Mouse (Mus musculus): ENCODE results near the gene Ect2. TPM values are rescaled to one million over a fixed set of nuclear protein-coding genes. Genes with fewer than 3 reads are reported as not detected.

Gene Ect2
- polyA plus RNA-seq, 1 experiment from 2014 or later, result 59.1 TPM

GRCm38 (mm10) chr3:27153191-27153671 is 447 bp downstream of the Ect2 start:
- H3K4me2 ChIP-seq (replicated peaks; ENCODE audit: low read depth, low read length), result peak overlapping the region; percentile 56
- WGBS, result under 1% methylated on average over 31 of the region's 31 CpGs
- H3K27me3 ChIP-seq (ENCODE audit: control insufficient read depth, insufficient read depth, low read length), result no peaks in the 10 kb centered on the region
- peak; percentile 63 for ATAC-seq (ENCODE audit: insufficient number of reproducible peaks, insufficient read depth, low FRiP score, low read depth)
- H3K36me3 ChIP-seq (ENCODE audit: control insufficient read depth, insufficient read depth, low read length), result peaks cover 6% of the 10 kb centered on the region; the same call in 1 of the 2 replicates
- peak overlapping the region; percentile 71 for H3K9ac ChIP-seq (replicated peaks; ENCODE audit: low read depth, low read length)
- peak overlapping the region; percentile 80 for H3K4me3 ChIP-seq (ENCODE audit: low read depth, low read length)
- H3K27ac ChIP-seq (ENCODE audit: low read length), result peak overlapping the region; percentile 68; the same call in 1 of the 2 replicates
- peaks cover 14% of the 10 kb centered on the region for H3K4me1 ChIP-seq (ENCODE audit: control insufficient read depth, insufficient read depth, low read length)
- no peaks in the 10 kb centered on the region for H3K9me3 ChIP-seq (ENCODE audit: control insufficient read depth, low read depth, low read length)

GRCm38 (mm10) chr3:27145733-27146132 is 7.9 kb downstream of the Ect2 start:
- ATAC-seq (ENCODE audit: insufficient number of reproducible peaks, insufficient read depth, low FRiP score, low read depth), result no peak
- WGBS, result 96% methylated on average over 7 of the region's 7 CpGs
- peaks cover 40% of the 10 kb centered on the region for H3K36me3 ChIP-seq (ENCODE audit: control insufficient read depth, insufficient read depth, low read length)

GRCm38 (mm10) chr3:27143570-27143969 is 10.1 kb downstream of the Ect2 start:
- Histone ChIP-seq H3K36me3 (ENCODE audit: control insufficient read depth, insufficient read depth, low read length) (peaks cover 47% of the 10 kb centered on the region), H3K27me3 (ENCODE audit: control insufficient read depth, insufficient read depth, low read length) (no peaks in the 10 kb centered on the region), H3K9me3 (ENCODE audit: control insufficient read depth, low read depth, low read length) (no peaks in the 10 kb centered on the region), H3K27ac (ENCODE audit: low read length) (no peak overlapping the region), H3K4me1 (ENCODE audit: control insufficient read depth, insufficient read depth, low read length) (no peaks in the 10 kb centered on the region), H3K9ac (replicated peaks; ENCODE audit: low read depth, low read length) (no peak overlapping the region), H3K4me3 (ENCODE audit: low read depth, low read length) (no peak overlapping the region), H3K4me2 (replicated peaks; ENCODE audit: low read depth, low read length) (no peak overlapping the region)
- ATAC-seq (ENCODE audit: insufficient number of reproducible peaks, insufficient read depth, low FRiP score, low read depth), result no peak
- 88% methylated on average over 7 of the region's 7 CpGs for WGBS

More at GRCm38 (mm10) chr3:27145733-27146132, 7.9 kb downstream of the Ect2 start:
- Histone ChIP-seq H3K4me3 (ENCODE audit: low read depth, low read length) (no peak overlapping the region), H3K27me3 (ENCODE audit: control insufficient read depth, insufficient read depth, low read length) (no peaks in the 10 kb centered on the region), H3K27ac (ENCODE audit: low read length) (no peak overlapping the region), H3K4me1 (ENCODE audit: control insufficient read depth, insufficient read depth, low read length) (no peaks in the 10 kb centered on the region), H3K9me3 (ENCODE audit: control insufficient read depth, low read depth, low read length) (no peaks in the 10 kb centered on the region), H3K4me2 (replicated peaks; ENCODE audit: low read depth, low read length) (no peak overlapping the region), H3K9ac (replicated peaks; ENCODE audit: low read depth, low read length) (no peak overlapping the region)

- H3K4me2 ChIP-seq (replicated peaks; ENCODE audit: low read depth, low read length), result no peak overlapping the region
- H3K27me3 ChIP-seq (ENCODE audit: control insufficient read depth, insufficient read depth, low read length), result no peaks in the 10 kb centered on the region
- H3K9ac ChIP-seq (replicated peaks; ENCODE audit: low read depth, low read length), result no peak overlapping the region
- H3K4me1 ChIP-seq (ENCODE audit: control insufficient read depth, insufficient read depth, low read length), result no peaks in the 10 kb centered on the region
- peaks cover 60% of the 10 kb centered on the region for H3K36me3 ChIP-seq (ENCODE audit: control insufficient read depth, insufficient read depth, low read length)
- WGBS, result 77% methylated on average over 8 of the region's 8 CpGs
- ATAC-seq (ENCODE audit: insufficient number of reproducible peaks, insufficient read depth, low FRiP score, low read depth), result no peak
- no peak overlapping the region for H3K27ac ChIP-seq (ENCODE audit: low read length)
- H3K4me3 ChIP-seq (ENCODE audit: low read depth, low read length), result no peak overlapping the region
- H3K9me3 ChIP-seq (ENCODE audit: control insufficient read depth, low read depth, low read length), result no peaks in the 10 kb centered on the region
These were observed 13.6 kb downstream of the Ect2 start for GRCm38 (mm10) chr3:27140101-27140500.

GRCm38 (mm10) chr3:27121864-27122450 is 31.7 kb downstream of the Ect2 start:
- Histone ChIP-seq H3K4me3 (ENCODE audit: low read depth, low read length) (no peak overlapping the region), H3K9me3 (ENCODE audit: control insufficient read depth, low read depth, low read length) (no peaks in the 10 kb centered on the region), H3K27ac (ENCODE audit: low read length) (no peak overlapping the region), H3K4me1 (ENCODE audit: control insufficient read depth, insufficient read depth, low read length) (no peaks in the 10 kb centered on the region), H3K36me3 (ENCODE audit: control insufficient read depth, insufficient read depth, low read length) (peaks cover 52% of the 10 kb centered on the region), H3K9ac (replicated peaks; ENCODE audit: low read depth, low read length) (no peak overlapping the region), H3K27me3 (ENCODE audit: control insufficient read depth, insufficient read depth, low read length) (no peaks in the 10 kb centered on the region), H3K4me2 (replicated peaks; ENCODE audit: low read depth, low read length) (no peak overlapping the region)
- WGBS, result 90% methylated on average over 9 of the region's 9 CpGs
- ATAC-seq (ENCODE audit: insufficient number of reproducible peaks, insufficient read depth, low FRiP score, low read depth), result no peak

- WGBS, result 83% methylated on average over 6 of the region's 6 CpGs
These were observed 32.7 kb downstream of the Ect2 start for GRCm38 (mm10) chr3:27120932-27121331.

GRCm38 (mm10) chr3:27118227-27118626 is 35.5 kb downstream of the Ect2 start:
- peaks cover 53% of the 10 kb centered on the region for H3K36me3 ChIP-seq (ENCODE audit: control insufficient read depth, insufficient read depth, low read length)
- no peaks in the 10 kb centered on the region for H3K9me3 ChIP-seq (ENCODE audit: control insufficient read depth, low read depth, low read length)
- no peak overlapping the region for H3K27ac ChIP-seq (ENCODE audit: low read length)
- WGBS, result 83% methylated on average over 4 of the region's 4 CpGs
- H3K9ac ChIP-seq (replicated peaks; ENCODE audit: low read depth, low read length), result no peak overlapping the region
- no peak overlapping the region for H3K4me2 ChIP-seq (replicated peaks; ENCODE audit: low read depth, low read length)
- H3K4me1 ChIP-seq (ENCODE audit: control insufficient read depth, insufficient read depth, low read length), result no peaks in the 10 kb centered on the region
- no peaks in the 10 kb centered on the region for H3K27me3 ChIP-seq (ENCODE audit: control insufficient read depth, insufficient read depth, low read length)
- no peak for ATAC-seq (ENCODE audit: insufficient number of reproducible peaks, insufficient read depth, low FRiP score, low read depth)
- H3K4me3 ChIP-seq (ENCODE audit: low read depth, low read length), result no peak overlapping the region

More at GRCm38 (mm10) chr3:27120932-27121331, 32.7 kb downstream of the Ect2 start:
- Histone ChIP-seq H3K9ac (replicated peaks; ENCODE audit: low read depth, low read length) (no peak overlapping the region), H3K27me3 (ENCODE audit: control insufficient read depth, insufficient read depth, low read length) (no peaks in the 10 kb centered on the region), H3K27ac (ENCODE audit: low read length) (no peak overlapping the region), H3K4me2 (replicated peaks; ENCODE audit: low read depth, low read length) (no peak overlapping the region), H3K9me3 (ENCODE audit: control insufficient read depth, low read depth, low read length) (no peaks in the 10 kb centered on the region), H3K4me3 (ENCODE audit: low read depth, low read length) (no peak overlapping the region), H3K36me3 (ENCODE audit: control insufficient read depth, insufficient read depth, low read length) (peaks cover 54% of the 10 kb centered on the region), H3K4me1 (ENCODE audit: control insufficient read depth, insufficient read depth, low read length) (no peaks in the 10 kb centered on the region)
- no peak for ATAC-seq (ENCODE audit: insufficient number of reproducible peaks, insufficient read depth, low FRiP score, low read depth)

- no peaks in the 10 kb centered on the region for H3K4me1 ChIP-seq (ENCODE audit: control insufficient read depth, insufficient read depth, low read length)
- H3K27me3 ChIP-seq (ENCODE audit: control insufficient read depth, insufficient read depth, low read length), result no peaks in the 10 kb centered on the region
- H3K9me3 ChIP-seq (ENCODE audit: control insufficient read depth, low read depth, low read length), result no peaks in the 10 kb centered on the region
- H3K9ac ChIP-seq (replicated peaks; ENCODE audit: low read depth, low read length), result no peak overlapping the region
- H3K36me3 ChIP-seq (ENCODE audit: control insufficient read depth, insufficient read depth, low read length), result peaks cover 32% of the 10 kb centered on the region
- H3K4me2 ChIP-seq (replicated peaks; ENCODE audit: low read depth, low read length), result no peak overlapping the region
- no peak overlapping the region for H3K4me3 ChIP-seq (ENCODE audit: low read depth, low read length)
- no peak for ATAC-seq (ENCODE audit: insufficient number of reproducible peaks, insufficient read depth, low FRiP score, low read depth)
- no peak overlapping the region for H3K27ac ChIP-seq (ENCODE audit: low read length)
These were observed 42.8 kb downstream of the Ect2 start for GRCm38 (mm10) chr3:27110860-27111259.

- Histone ChIP-seq H3K9ac (replicated peaks; ENCODE audit: low read depth, low read length) (no peak overlapping the region), H3K27me3 (ENCODE audit: control insufficient read depth, insufficient read depth, low read length) (no peaks in the 10 kb centered on the region), H3K36me3 (ENCODE audit: control insufficient read depth, insufficient read depth, low read length) (peaks cover 33% of the 10 kb centered on the region), H3K9me3 (ENCODE audit: control insufficient read depth, low read depth, low read length) (no peaks in the 10 kb centered on the region), H3K4me2 (replicated peaks; ENCODE audit: low read depth, low read length) (no peak overlapping the region), H3K4me1 (ENCODE audit: control insufficient read depth, insufficient read depth, low read length) (no peaks in the 10 kb centered on the region), H3K27ac (ENCODE audit: low read length) (no peak overlapping the region), H3K4me3 (ENCODE audit: low read depth, low read length) (no peak overlapping the region)
- no peak for ATAC-seq (ENCODE audit: insufficient number of reproducible peaks, insufficient read depth, low FRiP score, low read depth)
- 95% methylated on average over 4 of the region's 4 CpGs for WGBS
These were observed 44.6 kb downstream of the Ect2 start for GRCm38 (mm10) chr3:27109109-27109508.
